ENCODE assay signal across 25 mouse cellular contexts in the genomic region with DNA sequence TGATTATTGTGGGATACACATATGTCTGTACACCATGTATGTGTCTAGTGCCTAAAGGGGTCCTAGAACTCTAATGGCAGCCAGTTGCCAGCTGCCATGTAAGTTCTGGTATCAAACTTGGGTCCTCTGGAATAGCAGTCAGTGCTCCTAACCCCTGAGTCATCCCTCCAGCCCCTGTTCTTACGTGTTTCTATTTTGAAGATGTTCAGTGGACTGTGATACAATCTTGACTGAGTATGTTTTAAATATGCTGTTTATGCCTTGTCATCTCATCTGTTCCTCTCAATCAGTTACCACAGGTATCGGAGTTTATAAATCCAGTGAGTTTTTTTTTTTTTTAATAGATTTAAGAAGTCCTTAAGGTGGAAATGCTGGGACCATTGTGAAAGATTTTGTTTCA. TPM values are rescaled to one million over a fixed set of nuclear protein-coding genes. Genes with fewer than 3 reads are reported as not detected.
DNase-seq lines count a peak whose midpoint lies in the region; ATAC-seq and TF ChIP-seq lines count a peak whose summit lies in the region.
"Had no signal": no experiment of that assay in that cellular context is flagged by ENCODE, and none has a peak within 500 bp of the region (broad histone marks: within the 10 kb centered on the region; RNA-seq: fewer than 3 reads in every experiment).

No protein-coding gene starts in this region.

- H3K4me1 ChIP-seq in CH12.LX (ENCODE audit: control insufficient read depth in 1 of 2, insufficient read depth in 2 of 2): peaks cover 7 to 75% of the 10 kb centered on the region in 2 experiments; a peak in 3 of 4 replicates
- H3K4me1 ChIP-seq in kidney, embryonic 16.5 days (ENCODE audit: insufficient read depth, low read length): 0 out of 2 replicates have a peak, but pooled peaks cover 4% of the 10 kb centered on the region

- H3K36me3 ChIP-seq in CH12.LX (replicated peaks in 1 of 2; ENCODE audit: control insufficient read depth in 1 of 2, insufficient read depth in 1 of 2, low read length in 1 of 2): peaks cover 0 to 3% of the 10 kb centered on the region in 2 experiments
- no peaks in the 10 kb centered on the region for H3K36me3 ChIP-seq in kidney, embryonic 16.5 days (ENCODE audit: insufficient read depth, low read length)
- H3K36me3 ChIP-seq: embryonic facial prominence, embryonic 12.5 days; embryonic facial prominence, embryonic 15.5 days; forebrain, embryonic 15.5 days; heart, embryonic 12.5 days; heart, embryonic 15.5 days had no signal

- in situ Hi-C loops in CH12.LX (cut with MboI; ENCODE audit: low pct_ligation_motif_present, low pct_unique_long_range_greater_than_20kb, low sequenced_read_pairs): loop anchor here (25.0 kb wide), 1 partner anchor 227 kb away; no protein-coding TSS in a partner anchor

- no peak for TF ChIP-seq POLR2A in CH12.LX (IDR thresholded peaks at IDR 0.05; ENCODE audit: low read depth, low read length)

- no peaks in the 10 kb centered on the region for H3K27me3 ChIP-seq in CH12.LX (replicated peaks)
- no peaks in the 10 kb centered on the region for H3K27me3 ChIP-seq in kidney, embryonic 16.5 days (ENCODE audit: insufficient read depth, low read length)
- H3K27me3 ChIP-seq: embryonic facial prominence, embryonic 12.5 days; embryonic facial prominence, embryonic 15.5 days; forebrain, embryonic 15.5 days; heart, embryonic 12.5 days; heart, embryonic 15.5 days had no signal

- TF ChIP-seq CTCF in gastrocnemius, adult 2 months (IDR thresholded peaks at IDR 0.05): no peak
- no peak for TF ChIP-seq CTCF in CH12.LX (conservative IDR thresholded peaks at IDR 0.05 in 1 of 2, IDR thresholded peaks at IDR 0.05 in 1 of 2; ENCODE audit: low read depth in 2 of 2, low read length in 2 of 2)

- no peak overlapping the region for H3K4me3 ChIP-seq in gastrocnemius, adult 2 months
- H3K4me3 ChIP-seq in CH12.LX (replicated peaks in 1 of 3; ENCODE audit: low read depth in 2 of 3, low read length in 2 of 3, poor library complexity in 1 of 3): no peak overlapping the region
- H3K4me3 ChIP-seq in kidney, embryonic 16.5 days (ENCODE audit: low read length): no peak overlapping the region
- H3K4me3 ChIP-seq: embryonic facial prominence, embryonic 12.5 days; embryonic facial prominence, embryonic 15.5 days; forebrain, embryonic 15.5 days; heart, embryonic 12.5 days; heart, embryonic 15.5 days had no signal

- peaks cover 29% of the 10 kb centered on the region for H3K79me2 ChIP-seq in CH12.LX (replicated peaks; ENCODE audit: control insufficient read depth, extremely low read depth, insufficient read depth, poor library complexity, severe bottlenecking)

- no peak overlapping the region for H3K9ac ChIP-seq in CH12.LX (ENCODE audit: insufficient read depth, low read depth)
- no peak overlapping the region for H3K9ac ChIP-seq in kidney, embryonic 16.5 days (replicated peaks; ENCODE audit: low read length)
- H3K9ac ChIP-seq: embryonic facial prominence, embryonic 12.5 days; embryonic facial prominence, embryonic 15.5 days; forebrain, embryonic 15.5 days; heart, embryonic 12.5 days; heart, embryonic 15.5 days; hindbrain, embryonic 14.5 days had no signal

- intact Hi-C loops in gastrocnemius, adult 2 months (cut with DNase I): loop anchor here (2.0 kb wide), 1 partner anchor 15 kb away; no protein-coding TSS in a partner anchor

- H3K4me2 ChIP-seq in CH12.LX (ENCODE audit: insufficient read depth, low read depth, poor library complexity, severe bottlenecking): no peak overlapping the region
- H3K4me2 ChIP-seq in kidney, embryonic 16.5 days (replicated peaks; ENCODE audit: low read depth, low read length): no peak overlapping the region
- H3K4me2 ChIP-seq: embryonic facial prominence, embryonic 12.5 days; embryonic facial prominence, embryonic 15.5 days; forebrain, embryonic 15.5 days; heart, embryonic 12.5 days; heart, embryonic 15.5 days; hindbrain, embryonic 14.5 days had no signal

- no peak for TF ChIP-seq RAD21 in CH12.LX (IDR thresholded peaks at IDR 0.05; ENCODE audit: low read depth, low read length)

- ATAC-seq in megakaryocyte-erythroid progenitor cell, adult 5-6 weeks (replicated peaks; ENCODE audit: low FRiP score, low TSS enrichment, poor library complexity, severe bottlenecking): 0 out of 2 replicates have a peak, but pooled peaks have one; percentile 24
- no peak for ATAC-seq in kidney, embryonic 16.5 days (ENCODE audit: low FRiP score, low TSS enrichment)
- ATAC-seq: CD4-positive, CD25-positive, alpha-beta regulatory T cell, adult 4 months; forebrain, embryonic 15.5 days; hindbrain, postnatal 0 days; inflammation-experienced regulatory T-cells, adult 6 months had no signal

- TF ChIP-seq EP300 in CH12.LX (IDR thresholded peaks at IDR 0.05; ENCODE audit: low read length): no peak

- dilution Hi-C loops in CH12.LX (cut with MboI; ENCODE audit: extremely low pct_ligation_motif_present, extremely low pct_unique_long_range_greater_than_20kb, low sequenced_read_pairs): no loop called here

- no peak for DNase-seq in gastrocnemius, adult 2 months
- no peak for DNase-seq in gastrocnemius, adult 8-10 months (ENCODE audit: low spot score in 2 of 2)
- peak; percentile 57 for DNase-seq in CH12.LX (ENCODE audit: extremely low read depth)
- DNase-seq in right cerebral cortex, postnatal 4 days: no peak
- DNase-seq: adrenal gland, adult 2 months; adrenal gland, postnatal 14 days; cerebellum, adult 11 months; cerebellum, adult 2 months; cerebellum, adult 9-11 months; cerebellum, postnatal 25 days; gastrocnemius, postnatal 25 days; heart, adult 18-20 months; heart, postnatal 10 days; heart, postnatal 4 days had no signal

- WGBS in kidney, embryonic 16.5 days: 76% methylated on average over 2 of the region's 2 CpGs

- H3K9me3 ChIP-seq in CH12.LX (replicated peaks; ENCODE audit: low read length): no peaks in the 10 kb centered on the region
- H3K9me3 ChIP-seq in kidney, embryonic 16.5 days (ENCODE audit: low read length): no peaks in the 10 kb centered on the region
- H3K9me3 ChIP-seq: embryonic facial prominence, embryonic 12.5 days; embryonic facial prominence, embryonic 15.5 days; forebrain, embryonic 15.5 days; heart, embryonic 12.5 days; heart, embryonic 15.5 days had no signal

- peak overlapping the region; percentile 63 for H3K27ac ChIP-seq in gastrocnemius, adult 2 months
- no peak overlapping the region for H3K27ac ChIP-seq in CH12.LX (ENCODE audit: insufficient read depth, low read depth)
- H3K27ac ChIP-seq in kidney, embryonic 16.5 days (ENCODE audit: low read length): no peak overlapping the region
- H3K27ac ChIP-seq: embryonic facial prominence, embryonic 12.5 days; embryonic facial prominence, embryonic 15.5 days; forebrain, embryonic 15.5 days; heart, embryonic 15.5 days; hindbrain, embryonic 14.5 days; hindbrain, postnatal 0 days had no signal

TF ChIP-seq in CH12.LX, 34 proteins besides CTCF, POLR2A, EP300 and RAD21:
- TF ChIP-seq MAFK (IDR thresholded peaks at IDR 0.05; ENCODE audit: insufficient replicate concordance, low read length) (no peak), CHD2 (IDR thresholded peaks at IDR 0.05; ENCODE audit: low read length) (0 out of 2 replicates have a peak, but pooled peaks have one; percentile 11), ZNF384 (IDR thresholded peaks at IDR 0.05; ENCODE audit: low read depth, low read length) (0 out of 2 replicates have a peak, but pooled peaks have one; percentile 20)

RNA-seq across cellular contexts. Expression of a gene that starts 27.3 kb away (rescaled TPM):
- 10 to 100 TPM; 23.2 to 29.1 TPM for total RNA-seq in gastrocnemius, adult 2 months (2021)
- total RNA-seq in gastrocnemius, adult 8-10 months (2022): 10 to 100 TPM; 15.2 to 21.5 (median 20.8) TPM
- 34.4 and 41.8 TPM in 2 replicates for total RNA-seq in CH12.LX (2012; rRNA removed)
- total RNA-seq in CH12.LX (2014; rRNA removed): 70.8 and 79.8 TPM in 2 replicates
- 59.7 and 60.0 TPM in 2 replicates for polyA plus RNA-seq in CH12.LX (2012; ENCODE audit: insufficient read length, low read depth)
- 64.2 and 92.2 TPM in 2 replicates for total RNA-seq in megakaryocyte-erythroid progenitor cell, adult 5-6 weeks (2014; fragmentation: Nextera tagmentation)
- 131 and 151 TPM in 2 replicates for total RNA-seq in megakaryocyte-erythroid progenitor cell, adult 5-6 weeks (2017)
- 91.1 and 97.7 TPM in 2 replicates for polyA plus RNA-seq in kidney, embryonic 16.5 days (2015; fragmentation: Nextera tagmentation; extraction: Ambion mirVana)
